10 mouse cellular contexts compared by ENCODE assay signal in genomic region chr10:40091455-40091854, GRCm38 (mm10).
"Had no signal": no experiment of that assay in that cellular context is flagged by ENCODE, and none has a peak within 500 bp of the region (broad histone marks: within the 10 kb centered on the region; RNA-seq: fewer than 3 reads in every experiment).

No protein-coding gene starts in this region.

- H3K36me3 ChIP-seq: kidney, embryonic 15.5 days; midbrain, embryonic 13.5 days; stomach, embryonic 15.5 days had no signal

- H3K9me3 ChIP-seq: kidney, embryonic 15.5 days; liver, embryonic 13.5 days; midbrain, embryonic 13.5 days; stomach, embryonic 15.5 days had no signal

- DNase-seq: left cerebral cortex, postnatal 4 days; liver; liver, embryonic 13.5 days; liver, postnatal 0 days; right cerebral cortex, postnatal 14 days; thymus, adult 2 months; thymus, postnatal 25 days had no signal

- H3K27me3 ChIP-seq: kidney, embryonic 15.5 days; liver, embryonic 13.5 days; midbrain, embryonic 13.5 days; stomach, embryonic 15.5 days had no signal

- H3K4me3 ChIP-seq: kidney, embryonic 15.5 days; liver, embryonic 13.5 days; midbrain, embryonic 13.5 days; stomach, embryonic 15.5 days had no signal

- H3K9ac ChIP-seq: kidney, embryonic 15.5 days; liver, embryonic 13.5 days; liver, postnatal 0 days; midbrain, embryonic 13.5 days; stomach, embryonic 15.5 days had no signal

- H3K4me2 ChIP-seq: kidney, embryonic 15.5 days; liver, embryonic 13.5 days; midbrain, embryonic 13.5 days; stomach, embryonic 15.5 days had no signal

- H3K27ac ChIP-seq: kidney, embryonic 15.5 days; liver, embryonic 13.5 days; midbrain, embryonic 13.5 days; stomach, embryonic 15.5 days had no signal

- H3K4me1 ChIP-seq: kidney, embryonic 15.5 days; midbrain, embryonic 13.5 days; stomach, embryonic 15.5 days had no signal

- ATAC-seq: liver, postnatal 0 days; midbrain, embryonic 13.5 days had no signal
